Mouse (Mus musculus): ENCODE data around the gene Kcnab1.

DNA sequence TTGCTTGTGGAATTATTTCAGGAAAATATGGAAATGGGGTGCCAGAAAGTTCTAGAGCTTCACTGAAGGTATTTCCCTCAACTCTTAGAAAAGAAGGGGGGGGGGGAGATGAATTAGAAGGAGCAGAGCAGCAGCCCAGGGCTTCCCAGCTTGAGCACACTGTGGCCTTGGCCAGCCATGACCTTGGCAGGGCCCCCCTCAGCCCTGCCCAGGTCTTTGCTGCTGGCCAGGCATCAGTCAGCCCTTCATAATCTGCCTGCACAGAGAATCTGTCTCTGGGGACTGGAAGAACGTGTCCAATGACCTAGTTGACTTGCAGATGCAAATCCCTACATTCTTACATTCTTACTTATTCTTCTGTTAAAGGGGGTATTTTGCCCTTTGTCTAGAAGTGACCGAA is 249.1 kb downstream of the Kcnab1 start:
- TF ChIP-seq CTCF (IDR thresholded peaks at IDR 0.05) = no peak
- no peak for TF ChIP-seq EP300 (IDR thresholded peaks at IDR 0.05)
